In genomic region chr9:68972277-68972676, GRCm38 (mm10) we compare ENCODE assay signal across 26 mouse cellular contexts.
"Had no signal": no experiment of that assay in that cellular context is flagged by ENCODE, and none has a peak within 500 bp of the region (broad histone marks: within the 10 kb centered on the region; RNA-seq: fewer than 3 reads in every experiment).

No protein-coding gene starts in this region.

- H3K9ac ChIP-seq: heart, embryonic 12.5 days; hindbrain, embryonic 12.5 days; hindbrain, embryonic 14.5 days; intestine, embryonic 15.5 days; limb, embryonic 12.5 days; liver, embryonic 14.5 days had no signal

- H3K27ac ChIP-seq: gastrocnemius, adult 2 months; heart, embryonic 10.5 days; hindbrain, embryonic 10.5 days; hindbrain, embryonic 12.5 days; hindbrain, embryonic 14.5 days; intestine, embryonic 15.5 days; layer of hippocampus, adult 2 months; left cerebral cortex, adult 2 months; limb, embryonic 10.5 days; limb, embryonic 12.5 days; liver, embryonic 14.5 days had no signal

- H3K4me2 ChIP-seq: heart, embryonic 12.5 days; hindbrain, embryonic 12.5 days; hindbrain, embryonic 14.5 days; intestine, embryonic 15.5 days; limb, embryonic 12.5 days; liver, embryonic 11.5 days had no signal

- DNase-seq: gastrocnemius, adult 2 months; gastrocnemius, postnatal 10 days; gastrocnemius, postnatal 25 days; heart, adult 18-20 months; heart, postnatal 10 days; heart, postnatal 4 days; kidney, adult 18-20 months; kidney, adult 8-10 months; kidney, postnatal 10 days; kidney, postnatal 25 days; kidney, postnatal 4 days; liver had no signal

- H3K4me1 ChIP-seq: intestine, embryonic 15.5 days had no signal

- ATAC-seq: hindbrain, embryonic 16.5 days; intestine, embryonic 15.5 days; intestine, postnatal 0 days had no signal

- H3K4me3 ChIP-seq: gastrocnemius, adult 2 months; heart, embryonic 10.5 days; heart, embryonic 12.5 days; hindbrain, embryonic 10.5 days; hindbrain, embryonic 12.5 days; intestine, embryonic 15.5 days; layer of hippocampus, adult 2 months; left cerebral cortex, adult 2 months; limb, embryonic 10.5 days; limb, embryonic 12.5 days had no signal

- H3K36me3 ChIP-seq: heart, embryonic 10.5 days; heart, embryonic 12.5 days; hindbrain, embryonic 10.5 days; hindbrain, embryonic 12.5 days; intestine, embryonic 15.5 days; limb, embryonic 10.5 days; limb, embryonic 12.5 days had no signal

- H3K9me3 ChIP-seq: heart, embryonic 10.5 days; heart, embryonic 12.5 days; hindbrain, embryonic 10.5 days; hindbrain, embryonic 12.5 days; intestine, embryonic 15.5 days; limb, embryonic 10.5 days; limb, embryonic 12.5 days had no signal

- H3K27me3 ChIP-seq: heart, embryonic 12.5 days; hindbrain, embryonic 12.5 days; intestine, embryonic 15.5 days; limb, embryonic 12.5 days had no signal
